Mouse (Mus musculus): ENCODE results near the gene Gapvd1. TPM values are rescaled to one million over a fixed set of nuclear protein-coding genes. Genes with fewer than 3 reads are reported as not detected.
"Not testable (repeated sequence)": the region's sequence is repeated elsewhere in the genome, so short reads cannot be mapped to it uniquely, and the experiment has no call there.

The Gapvd1 gene
- polyA plus RNA-seq (2015; fragmentation: Nextera tagmentation; extraction: Ambion mirVana) = 122 and 129 TPM in 2 replicates

GRCm38 (mm10) chr2:34754551-34755358 is at the start of gene Gapvd1:
TSS of gene Gapvd1 (minus strand) at chr2:34755232.
- H3K4me2 ChIP-seq = peak within 1 kb of the TSS; percentile 68
- H3K9ac ChIP-seq = peak within 1 kb of the TSS; percentile 97
- H3K9me3 ChIP-seq = no peaks in the 10 kb centered on the region
- no peaks in the 10 kb centered on the region for H3K36me3 ChIP-seq
- peak within 1 kb of the TSS; percentile 95 for H3K4me3 ChIP-seq
- ATAC-seq (ENCODE audit: low FRiP score) = peak; percentile 60
- 1% methylated on average over 14 of the region's 14 CpGs for WGBS
- H3K27me3 ChIP-seq = no peaks in the 10 kb centered on the region
- H3K27ac ChIP-seq = peak within 1 kb of the TSS; percentile 98
- H3K4me1 ChIP-seq (replicated peaks) = peaks cover 31% of the 10 kb centered on the region

- peaks cover 25% of the 10 kb centered on the region for H3K4me1 ChIP-seq (replicated peaks)
- peaks cover 18% of the 10 kb centered on the region for H3K36me3 ChIP-seq
- H3K27me3 ChIP-seq = no peaks in the 10 kb centered on the region
- H3K4me2 ChIP-seq = no peak overlapping the region
- H3K9me3 ChIP-seq = no peaks in the 10 kb centered on the region
- no peak overlapping the region for H3K9ac ChIP-seq
- H3K27ac ChIP-seq = no peak overlapping the region
- no peak for ATAC-seq (ENCODE audit: low FRiP score)
- no peak overlapping the region for H3K4me3 ChIP-seq
- 95% methylated on average over 1 of the region's 1 CpGs for WGBS
Measured at GRCm38 (mm10) chr2:34804815-34805214, 49.8 kb upstream of the Gapvd1 start.

- H3K4me2 ChIP-seq = peak overlapping the region; percentile 76; the same call in 1 of the 2 replicates
- H3K4me3 ChIP-seq = no peak overlapping the region
- no peak overlapping the region for H3K27ac ChIP-seq
- H3K36me3 ChIP-seq = peaks cover 17% of the 10 kb centered on the region
- H3K9ac ChIP-seq = no peak overlapping the region
- 96% methylated on average over 2 of the region's 2 CpGs for WGBS
- H3K27me3 ChIP-seq = no peaks in the 10 kb centered on the region
- no peak for ATAC-seq (ENCODE audit: low FRiP score)
- no peaks in the 10 kb centered on the region for H3K9me3 ChIP-seq
- H3K4me1 ChIP-seq (replicated peaks) = peaks cover 29% of the 10 kb centered on the region
Measured at GRCm38 (mm10) chr2:34804172-34804571, 49.1 kb upstream of the Gapvd1 start.

GRCm38 (mm10) chr2:34803746-34804145 is 48.7 kb upstream of the Gapvd1 start:
- Histone ChIP-seq H3K4me3 (peak overlapping the region; percentile 20; the same call in 1 of the 2 replicates), H3K4me2 (peak overlapping the region; percentile 76), H3K9me3 (no peaks in the 10 kb centered on the region), H3K36me3 (peaks cover 13% of the 10 kb centered on the region), H3K27ac (no peak overlapping the region), H3K27me3 (no peaks in the 10 kb centered on the region), H3K9ac (no peak overlapping the region), H3K4me1 (replicated peaks) (peaks cover 34% of the 10 kb centered on the region)
- 72% methylated on average over 3 of the region's 3 CpGs for WGBS
- ATAC-seq (ENCODE audit: low FRiP score) = no peak

GRCm38 (mm10) chr2:34802565-34803245 is 47.7 kb upstream of the Gapvd1 start:
- peak overlapping the region; percentile 88 for H3K9ac ChIP-seq
- H3K4me3 ChIP-seq = peak overlapping the region; percentile 67
- H3K27me3 ChIP-seq, H3K9me3 ChIP-seq, H3K36me3 ChIP-seq: not testable (repeated sequence)
- peak; percentile 71 for ATAC-seq (ENCODE audit: low FRiP score)
- peaks cover 36% of the 10 kb centered on the region for H3K4me1 ChIP-seq (replicated peaks)
- H3K27ac ChIP-seq = peak overlapping the region; percentile 94
- peak overlapping the region; percentile 76 for H3K4me2 ChIP-seq
- WGBS = 2% methylated on average over 26 of the region's 32 CpGs

- H3K27ac ChIP-seq = peak overlapping the region; percentile 94
- peak overlapping the region; percentile 67 for H3K4me3 ChIP-seq
- peak overlapping the region; percentile 88 for H3K9ac ChIP-seq
- H3K4me1 ChIP-seq (replicated peaks) = peaks cover 36% of the 10 kb centered on the region
- 4% methylated on average over 39 of the region's 39 CpGs for WGBS
- H3K27me3 ChIP-seq = no peaks in the 10 kb centered on the region
- no peaks in the 10 kb centered on the region for H3K9me3 ChIP-seq
- peaks cover 6% of the 10 kb centered on the region for H3K36me3 ChIP-seq
- ATAC-seq (ENCODE audit: low FRiP score) = peak; percentile 97
- peak overlapping the region; percentile 29 for H3K4me2 ChIP-seq
Measured at GRCm38 (mm10) chr2:34801516-34802482, 46.8 kb upstream of the Gapvd1 start.

GRCm38 (mm10) chr2:34800371-34800770 is 45.3 kb upstream of the Gapvd1 start:
- peak overlapping the region; percentile 67; the same call in 1 of the 2 replicates for H3K4me3 ChIP-seq
- 84% methylated on average over 7 of the region's 7 CpGs for WGBS
- H3K9ac ChIP-seq = no peak overlapping the region
- H3K36me3 ChIP-seq = peaks cover under 1% of the 10 kb centered on the region
- no peak overlapping the region for H3K27ac ChIP-seq
- peak overlapping the region; percentile 86 for H3K4me2 ChIP-seq
- peaks cover 32% of the 10 kb centered on the region for H3K4me1 ChIP-seq (replicated peaks)
- ATAC-seq (ENCODE audit: low FRiP score) = no peak
- no peaks in the 10 kb centered on the region for H3K9me3 ChIP-seq
- H3K27me3 ChIP-seq = no peaks in the 10 kb centered on the region

GRCm38 (mm10) chr2:34799357-34800256 is 44.6 kb upstream of the Gapvd1 start, which contains the start of gene Rabepk:
TSS of gene Rabepk (minus strand) at chr2:34799912.
- H3K4me1 ChIP-seq (replicated peaks) = peaks cover 30% of the 10 kb centered on the region
- 5% methylated on average over 44 of the region's 44 CpGs for WGBS
- H3K27ac ChIP-seq = 0 out of 2 replicates have a peak within 1 kb of the TSS, but pooled peaks have one; percentile 42
- H3K27me3 ChIP-seq = no peaks in the 10 kb centered on the region
- peak within 1 kb of the TSS; percentile 67 for H3K4me3 ChIP-seq
- peak within 1 kb of the TSS; percentile 79 for H3K9ac ChIP-seq
- H3K4me2 ChIP-seq = peak within 1 kb of the TSS; percentile 86
- H3K9me3 ChIP-seq = no peaks in the 10 kb centered on the region
- peak; percentile 53 for ATAC-seq (ENCODE audit: low FRiP score)
- H3K36me3 ChIP-seq = peaks cover 2% of the 10 kb centered on the region; the same call in 1 of the 2 replicates

GRCm38 (mm10) chr2:34795426-34795825 is 40.4 kb upstream of the Gapvd1 start:
- Histone ChIP-seq H3K27ac (no peak overlapping the region), H3K4me1 (replicated peaks) (peaks cover 15% of the 10 kb centered on the region), H3K9ac (no peak overlapping the region), H3K4me2 (no peak overlapping the region), H3K36me3 (peaks cover 11% of the 10 kb centered on the region; the same call in 1 of the 2 replicates), H3K9me3 (no peaks in the 10 kb centered on the region), H3K4me3 (no peak overlapping the region), H3K27me3 (no peaks in the 10 kb centered on the region)
- WGBS = 95% methylated on average over 7 of the region's 7 CpGs
- ATAC-seq (ENCODE audit: low FRiP score) = no peak

- H3K9me3 ChIP-seq = no peaks in the 10 kb centered on the region
- H3K4me3 ChIP-seq = no peak overlapping the region
- H3K4me2 ChIP-seq = no peak overlapping the region
- ATAC-seq (ENCODE audit: low FRiP score) = no peak
- no peak overlapping the region for H3K9ac ChIP-seq
- H3K27ac ChIP-seq = no peak overlapping the region
- H3K27me3 ChIP-seq = no peaks in the 10 kb centered on the region
- H3K36me3 ChIP-seq = peaks cover 14% of the 10 kb centered on the region; the same call in 1 of the 2 replicates
- 97% methylated on average over 2 of the region's 2 CpGs for WGBS
- H3K4me1 ChIP-seq (replicated peaks) = peaks cover 8% of the 10 kb centered on the region
Measured at GRCm38 (mm10) chr2:34794511-34794910, 39.5 kb upstream of the Gapvd1 start.

- H3K9me3 ChIP-seq; H3K4me2 ChIP-seq; H3K4me3 ChIP-seq; H3K9ac ChIP-seq; H3K4me1 ChIP-seq (replicated peaks); H3K27ac ChIP-seq; ATAC-seq (ENCODE audit: low FRiP score); H3K27me3 ChIP-seq: not testable (repeated sequence)
- peaks cover 19% of the 10 kb centered on the region; the same call in 1 of the 2 replicates for H3K36me3 ChIP-seq
- 83% methylated on average over 2 of the region's 2 CpGs for WGBS
Measured at GRCm38 (mm10) chr2:34792543-34792942, 37.5 kb upstream of the Gapvd1 start.
